Mouse (Mus musculus) embryonic fibroblast, embryonic 13.5 days (primary cell): ENCODE data around the gene Syn3. TPM values are rescaled to one million over a fixed set of nuclear protein-coding genes. Genes with fewer than 3 reads are reported as not detected.

ENCODE experiments used
- H3K27ac ChIP-seq: 2 replicates; pipeline ENCODE4 v1.5.1; 2012; ENCODE audit warnings: low read length, control low read depth, inconsistent platforms; ENCODE audit not compliant: insufficient read depth
- H3K4me1 ChIP-seq: 2 replicates; pipeline ENCODE4 v1.6.1; 2011; ENCODE audit warnings: low read length; ENCODE audit not compliant: control insufficient read depth, insufficient read depth
- H3K4me3 ChIP-seq: 2 replicates; pipeline ENCODE4 v1.5.1; 2011; ENCODE audit warnings: mild to moderate bottlenecking, control low read depth, low read length; ENCODE audit not compliant: insufficient read depth
- CTCF ChIP-seq: IDR thresholded peaks from 2 replicates; pipeline ENCODE4 v1.5.1; 2011; ENCODE audit warnings: mild to moderate bottlenecking, control low read depth, low read length, moderate library complexity, borderline replicate concordance; ENCODE audit not compliant: insufficient read depth
- POLR2A ChIP-seq: IDR thresholded peaks from 2 replicates; pipeline ENCODE4 v1.6.1; 2011; ENCODE audit warnings: low read depth, mild to moderate bottlenecking, control low read depth, low read length, moderate library complexity
- polyA plus RNA-seq: library from polyadenylated mRNA; stranded (reverse); fragments of >200 nt; gene quantifications from 2 replicates; pipeline ENCODE4 v1.2.4, GENCODE M21; 2011; ENCODE audit warnings: low read depth; ENCODE audit not compliant: missing spikeins, insufficient read length

The Syn3 gene
- polyA plus RNA-seq, 1 experiment = 1.4 TPM

DNA sequence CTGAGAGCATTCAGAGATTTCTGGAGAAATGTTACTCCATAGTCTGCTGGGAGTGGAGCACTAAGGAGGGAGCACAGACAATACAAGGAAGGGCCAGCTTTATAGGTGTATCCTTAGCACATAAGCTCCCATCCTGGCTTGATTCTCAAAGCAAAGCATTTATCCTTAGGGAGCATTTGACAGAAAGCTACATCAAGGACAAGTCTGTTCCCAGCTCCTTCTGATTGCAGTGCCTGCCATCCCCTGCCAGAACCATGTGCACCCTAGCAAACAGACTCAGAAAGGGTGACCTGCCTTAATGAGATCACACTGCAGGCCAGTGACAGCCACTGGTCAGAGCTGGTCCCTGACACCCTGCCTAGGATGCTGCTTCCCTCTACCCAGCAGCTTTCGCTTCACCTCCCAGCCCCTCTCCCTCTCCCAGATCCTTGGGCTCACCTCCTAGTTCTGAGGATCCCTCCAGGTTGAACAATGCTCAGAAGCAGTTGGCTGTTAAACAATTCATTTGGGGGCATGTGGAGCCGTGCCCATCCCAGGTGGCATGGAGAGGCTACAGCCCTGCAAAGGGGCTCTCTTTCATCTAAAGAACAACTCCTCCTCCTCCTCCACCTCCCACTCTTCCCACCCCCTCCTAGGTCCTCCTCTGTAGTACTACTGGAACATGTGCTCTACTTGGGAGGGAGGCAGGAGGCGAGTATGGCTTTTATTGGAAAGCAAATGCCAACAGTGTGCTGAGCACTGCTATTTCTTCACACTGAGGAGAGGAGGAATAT, 7.2 kb downstream of the Syn3 start:
- Histone ChIP-seq H3K4me3 (no peak overlapping the region), H3K4me1 (no peaks in the 10 kb centered on the region), H3K27ac (no peak overlapping the region)
- no peak for TF ChIP-seq CTCF
- TF ChIP-seq POLR2A = no peak

DNA sequence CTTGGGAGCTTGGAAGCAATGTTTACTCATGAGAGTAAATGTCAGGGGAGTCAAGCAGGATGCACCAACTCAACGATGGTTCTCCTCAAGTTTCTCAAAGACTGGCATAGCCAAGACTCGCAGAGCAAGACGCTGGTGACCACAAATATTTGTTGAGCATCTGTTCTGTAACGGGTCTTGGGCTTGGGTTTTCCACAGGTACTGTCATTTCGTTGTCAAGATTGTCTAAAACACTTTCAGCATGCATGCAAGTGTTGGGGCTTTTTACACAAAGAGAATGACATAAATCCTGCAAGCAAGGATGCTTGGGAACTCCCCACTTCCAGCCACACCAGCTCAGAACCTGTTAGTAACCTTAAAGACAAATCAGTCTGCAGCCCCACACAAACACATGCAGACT, 10.2 kb downstream of the Syn3 start:
- Histone ChIP-seq H3K4me1 (no peaks in the 10 kb centered on the region), H3K4me3 (no peak overlapping the region), H3K27ac (no peak overlapping the region)
- TF ChIP-seq POLR2A = no peak
- no peak for TF ChIP-seq CTCF

DNA sequence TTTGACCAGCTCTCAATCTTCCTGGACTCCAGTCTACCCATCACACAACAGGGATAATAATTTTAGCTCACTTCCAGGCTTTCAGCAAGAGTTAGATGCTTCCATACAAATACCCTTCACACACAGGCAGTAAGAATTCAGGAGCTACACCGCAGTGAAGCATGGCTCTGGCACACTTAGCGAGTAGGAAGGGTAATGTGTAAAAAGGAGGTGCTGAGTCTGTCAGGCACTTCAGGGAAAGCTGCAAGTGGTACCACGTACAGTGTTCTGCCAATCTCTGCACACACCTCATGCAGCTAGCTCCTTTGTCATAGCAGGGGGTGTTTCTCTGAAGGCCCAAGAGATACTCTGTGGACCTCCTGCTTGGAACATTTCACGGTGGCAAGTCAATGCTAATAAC, 12.7 kb downstream of the Syn3 start:
- no peak overlapping the region for H3K4me3 ChIP-seq
- no peak for TF ChIP-seq POLR2A
- TF ChIP-seq CTCF = no peak
- H3K4me1 ChIP-seq = no peaks in the 10 kb centered on the region
- H3K27ac ChIP-seq = no peak overlapping the region

DNA sequence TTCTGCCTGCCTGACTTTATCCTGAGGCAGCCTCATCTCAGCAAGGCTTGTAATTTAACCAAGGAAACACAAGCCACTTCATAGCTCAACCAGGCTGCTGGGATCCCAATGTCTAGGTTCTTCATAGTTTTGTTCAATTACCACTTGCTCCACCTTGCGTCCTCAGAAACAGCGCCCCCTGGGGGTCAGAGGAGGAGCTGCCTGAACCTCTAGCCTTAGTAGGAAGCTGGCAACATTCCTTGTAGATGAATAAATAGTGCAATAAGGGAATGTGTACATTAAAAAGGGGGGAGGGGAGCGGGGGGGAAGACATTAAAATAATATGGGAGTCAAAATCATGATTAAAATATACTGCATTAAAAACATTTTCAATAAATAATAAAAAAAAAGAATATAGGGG, 14.7 kb downstream of the Syn3 start:
- TF ChIP-seq CTCF (no peak), POLR2A (no peak)
- no peak overlapping the region for H3K4me3 ChIP-seq
- no peak overlapping the region for H3K27ac ChIP-seq
- 0 out of 2 replicates have a peak, but pooled peaks cover 3% of the 10 kb centered on the region for H3K4me1 ChIP-seq

DNA sequence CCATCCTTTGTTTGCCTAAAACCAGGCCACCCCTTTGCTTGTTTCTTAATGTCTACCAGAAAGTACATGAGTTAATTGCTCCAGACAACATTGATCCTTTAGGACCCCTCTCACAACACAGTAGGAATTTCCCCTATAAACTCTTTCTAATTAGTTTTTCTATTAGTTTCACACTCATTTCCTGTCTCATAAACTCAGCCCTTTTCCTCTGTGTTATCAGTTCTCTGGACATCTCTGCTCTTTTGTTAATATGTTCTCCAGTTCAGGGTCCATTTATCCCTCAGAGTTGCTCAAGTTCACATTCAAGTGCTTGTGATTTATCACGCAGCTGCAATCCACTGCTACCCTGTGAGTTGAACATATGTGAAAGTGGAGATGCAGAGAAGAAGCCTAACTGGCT, 16.2 kb downstream of the Syn3 start:
- no peak for TF ChIP-seq POLR2A
- TF ChIP-seq CTCF = no peak
- Histone ChIP-seq H3K4me1 (0 out of 2 replicates have a peak, but pooled peaks cover 3% of the 10 kb centered on the region), H3K27ac (no peak overlapping the region), H3K4me3 (no peak overlapping the region)

DNA sequence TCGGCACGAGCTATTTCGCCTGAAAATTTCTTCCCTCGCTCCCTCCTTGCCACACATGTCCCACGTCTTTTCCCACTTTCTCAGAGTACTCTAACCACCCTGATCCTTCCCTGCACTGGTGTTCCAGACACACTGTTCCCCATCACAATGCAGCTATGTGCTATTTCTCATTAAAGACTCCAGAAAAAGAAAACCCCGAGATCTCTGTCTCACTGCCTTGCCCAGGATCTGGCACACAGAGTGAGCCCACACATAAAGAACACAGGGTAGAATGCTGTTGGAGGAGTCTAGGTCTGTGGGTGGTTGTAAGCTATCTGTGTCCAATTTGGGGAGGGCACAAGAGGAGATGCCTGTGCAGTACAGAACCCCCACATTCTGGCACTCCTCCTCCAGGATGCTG, 18.0 kb downstream of the Syn3 start:
- TF ChIP-seq POLR2A (no peak), CTCF (no peak)
- Histone ChIP-seq H3K4me1 (0 out of 2 replicates have a peak, but pooled peaks cover 3% of the 10 kb centered on the region), H3K4me3 (no peak overlapping the region), H3K27ac (no peak overlapping the region)

DNA sequence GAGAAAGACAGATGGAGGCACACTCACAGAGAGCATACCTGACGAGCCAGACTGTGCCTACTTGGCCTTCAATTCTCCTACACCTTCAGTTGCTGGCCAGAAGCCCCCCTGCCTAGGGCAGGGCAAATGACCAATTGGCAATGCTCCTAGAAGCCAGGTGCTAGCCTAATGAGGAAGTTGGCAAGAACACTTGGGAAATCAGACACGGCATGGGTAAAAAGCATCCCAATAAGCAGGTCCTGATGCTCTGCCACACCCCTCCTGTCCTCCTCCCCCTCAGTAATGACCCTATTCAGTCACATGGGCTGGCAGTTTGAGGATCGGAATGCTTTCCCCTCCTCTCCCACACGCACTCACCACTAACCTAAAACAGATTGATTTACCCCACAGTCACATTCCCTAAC, 19.0 kb downstream of the Syn3 start:
- H3K4me1 ChIP-seq = 0 out of 2 replicates have a peak, but pooled peaks cover 3% of the 10 kb centered on the region
- no peak overlapping the region for H3K4me3 ChIP-seq
- H3K27ac ChIP-seq = no peak overlapping the region
- TF ChIP-seq CTCF = no peak
- no peak for TF ChIP-seq POLR2A

DNA sequence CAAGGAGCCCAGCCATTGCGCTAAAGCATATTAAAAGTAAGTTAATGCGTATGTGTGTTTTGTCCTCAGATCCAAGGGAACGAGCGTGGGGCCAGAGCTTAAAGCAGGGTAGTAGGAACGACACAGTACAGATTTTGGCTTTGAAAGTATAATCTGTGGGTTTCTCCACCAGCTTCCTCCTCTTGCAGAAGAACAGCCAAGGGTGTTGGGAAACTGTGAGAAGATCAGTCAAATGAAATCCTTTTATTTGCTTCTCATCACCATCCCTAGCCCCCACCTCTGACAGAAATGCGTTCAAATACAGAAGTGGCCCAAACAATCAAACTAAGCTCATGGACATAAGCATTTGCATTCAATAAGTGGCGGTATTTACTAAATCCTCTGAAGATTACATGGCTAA, 22.0 kb downstream of the Syn3 start:
- Histone ChIP-seq H3K27ac (no peak overlapping the region), H3K4me3 (no peak overlapping the region), H3K4me1 (0 out of 2 replicates have a peak, but pooled peaks cover 3% of the 10 kb centered on the region)
- TF ChIP-seq CTCF (no peak), POLR2A (no peak)

DNA sequence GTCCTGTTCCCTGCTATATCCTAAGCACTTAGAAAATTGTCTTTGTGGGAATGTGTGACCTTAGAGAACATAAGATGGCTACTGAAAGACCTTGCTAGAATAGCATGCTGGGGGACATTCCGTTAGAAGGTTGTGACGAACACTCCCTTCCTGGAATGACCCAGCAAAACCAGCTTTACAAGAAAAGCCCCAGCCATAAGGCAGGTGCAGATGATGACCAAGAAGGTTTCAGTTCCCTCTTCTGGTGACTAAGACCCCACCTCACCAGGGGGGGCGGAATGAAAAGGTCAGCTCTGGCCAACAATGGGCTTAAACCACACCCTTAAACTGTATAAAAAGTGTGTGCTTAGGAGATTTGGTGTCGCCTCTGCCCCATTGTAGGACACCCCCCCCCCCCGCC, 23.4 kb downstream of the Syn3 start:
- TF ChIP-seq POLR2A (no peak), CTCF (no peak)
- Histone ChIP-seq H3K4me3 (no peak overlapping the region), H3K27ac (no peak overlapping the region), H3K4me1 (0 out of 2 replicates have a peak, but pooled peaks cover 3% of the 10 kb centered on the region)
